23 mouse cellular contexts compared by ENCODE assay signal in genomic region chr10:90630099-90630698, GRCm38 (mm10).
"Had no signal": no experiment of that assay in that cellular context is flagged by ENCODE, and none has a peak within 500 bp of the region (broad histone marks: within the 10 kb centered on the region; RNA-seq: fewer than 3 reads in every experiment).

No protein-coding gene starts in this region.

- H3K9ac ChIP-seq: kidney, embryonic 15.5 days; limb, embryonic 15.5 days; liver, embryonic 14.5 days; liver, postnatal 0 days; lung, embryonic 15.5 days; midbrain, embryonic 12.5 days; midbrain, embryonic 15.5 days; neural tube, embryonic 13.5 days had no signal

- H3K9me3 ChIP-seq: limb, embryonic 15.5 days; lung, embryonic 15.5 days; midbrain, embryonic 15.5 days had no signal

- H3K4me2 ChIP-seq: kidney, embryonic 15.5 days; limb, embryonic 15.5 days; liver, embryonic 11.5 days; lung, embryonic 15.5 days; midbrain, embryonic 12.5 days; midbrain, embryonic 15.5 days; neural tube, embryonic 13.5 days had no signal

- H3K4me3 ChIP-seq: kidney, embryonic 15.5 days; limb, embryonic 15.5 days; lung, embryonic 15.5 days; midbrain, embryonic 12.5 days; midbrain, embryonic 15.5 days; myocyte; neural tube, embryonic 13.5 days had no signal

- H3K27me3 ChIP-seq: kidney, embryonic 15.5 days; limb, embryonic 15.5 days; lung, embryonic 15.5 days; midbrain, embryonic 12.5 days; midbrain, embryonic 15.5 days; neural tube, embryonic 13.5 days had no signal

- H3K27ac ChIP-seq: kidney, embryonic 15.5 days; limb, embryonic 15.5 days; liver, embryonic 14.5 days; lung, embryonic 15.5 days; midbrain, embryonic 12.5 days; midbrain, embryonic 15.5 days; neural tube, embryonic 13.5 days had no signal

- DNase-seq: kidney, adult 8-10 months; kidney, postnatal 14 days; kidney, postnatal 4 days; layer of hippocampus, adult 9-11 months; layer of hippocampus, postnatal 36 days; liver, postnatal 0 days; lung, postnatal 10 days; lung, postnatal 4 days; retina, postnatal 1 day; right cerebral cortex, postnatal 25 days; spleen, adult 18-20 months; thymus, adult 18-20 months; thymus, postnatal 36 days had no signal

- H3K36me3 ChIP-seq: kidney, embryonic 15.5 days; limb, embryonic 15.5 days; lung, embryonic 15.5 days; midbrain, embryonic 12.5 days; midbrain, embryonic 15.5 days; neural tube, embryonic 13.5 days had no signal

- H3K4me1 ChIP-seq: kidney, embryonic 15.5 days; limb, embryonic 15.5 days; lung, embryonic 15.5 days; midbrain, embryonic 12.5 days; midbrain, embryonic 15.5 days; neural tube, embryonic 13.5 days had no signal

- ATAC-seq: intestine, postnatal 0 days; liver, postnatal 0 days; midbrain, embryonic 15.5 days had no signal
